Mouse (Mus musculus) right cerebral cortex, adult 18-20 months (tissue): Measurements from ENCODE around the gene Slc25a42.

Source experiments
- DNase-seq: peaks from one replicate; pipeline ENCODE4 v3.0.0; 2022; ENCODE audit warnings: mixed read lengths

The Slc25a42 gene

DNA sequence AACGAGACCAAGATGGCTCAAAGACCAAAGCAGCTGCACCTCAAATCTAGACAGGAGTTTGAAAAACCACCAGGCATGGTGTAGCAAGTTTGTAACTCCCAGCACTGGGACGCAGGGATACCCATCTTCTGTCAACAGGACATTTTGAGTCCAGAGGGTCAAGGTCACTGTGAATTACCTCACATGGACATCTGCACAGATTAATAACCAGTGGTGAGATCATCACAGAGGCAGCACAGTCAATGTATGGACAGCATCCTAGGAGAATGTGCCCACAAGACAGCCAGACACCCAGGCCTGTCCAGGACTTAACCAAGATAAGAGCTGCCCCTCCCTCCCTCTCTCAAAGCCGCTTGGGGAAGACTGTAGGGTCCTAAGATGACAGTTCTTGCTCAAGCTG, 42.0 kb downstream of the Slc25a42 start:
- no peak for DNase-seq

DNA sequence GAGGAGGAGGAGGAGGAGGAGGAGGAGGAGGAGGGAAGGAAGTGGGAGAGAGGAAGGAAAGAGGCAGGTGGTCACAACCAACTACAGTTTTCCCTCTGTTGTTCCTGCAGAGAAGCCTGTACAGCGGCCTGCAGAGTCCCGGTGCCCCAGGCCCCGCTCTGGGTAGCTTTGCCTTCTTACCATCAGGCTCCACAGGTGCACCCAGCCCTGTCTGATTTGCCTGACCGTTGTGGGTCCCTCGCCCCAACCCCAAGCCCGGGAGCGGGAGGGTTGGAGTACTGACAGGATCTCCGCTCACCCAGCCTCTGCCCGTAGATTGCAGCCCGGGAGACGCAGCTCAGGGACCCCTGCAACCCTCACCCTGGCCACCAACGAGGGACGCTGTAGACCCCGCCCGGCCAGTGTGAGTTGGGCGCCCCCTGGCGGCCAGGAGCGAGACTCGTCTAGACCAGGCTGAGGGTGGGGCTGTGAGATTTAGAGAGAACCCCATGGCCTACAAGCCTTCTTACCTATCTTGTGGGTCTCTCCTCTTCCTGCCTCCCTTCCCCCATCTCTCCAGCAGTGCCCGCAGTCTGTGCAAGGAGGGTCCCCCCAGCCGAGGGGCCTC, 45.5 kb downstream of the Slc25a42 start:
- DNase-seq = peak; percentile 29

- no peak for DNase-seq
These were observed 48.8 kb downstream of the Slc25a42 start for GRCm38 (mm10) chr8:70163316-70163715.

- no peak for DNase-seq
These were observed 52.1 kb downstream of the Slc25a42 start for GRCm38 (mm10) chr8:70160015-70160414.

DNA sequence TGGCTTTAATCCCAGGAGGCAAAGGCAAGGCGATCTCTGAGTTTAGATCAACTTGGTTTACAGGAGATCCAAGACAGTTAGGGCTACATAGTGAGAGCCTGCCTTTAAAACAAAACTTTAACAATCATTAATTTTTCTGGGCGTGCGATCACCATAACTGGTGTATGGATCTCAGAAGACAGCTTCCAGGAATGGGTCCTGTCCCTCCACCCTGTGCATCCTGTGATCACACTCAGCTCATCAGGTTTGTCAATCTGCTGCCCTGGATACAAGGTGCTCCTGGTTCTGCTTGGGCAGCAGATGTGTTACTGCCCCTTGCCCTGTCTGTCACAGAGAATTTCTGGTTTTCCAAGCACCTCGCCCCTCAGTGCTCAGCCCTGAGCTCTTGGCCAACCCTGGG, 52.9 kb downstream of the Slc25a42 start:
- no peak for DNase-seq

DNA sequence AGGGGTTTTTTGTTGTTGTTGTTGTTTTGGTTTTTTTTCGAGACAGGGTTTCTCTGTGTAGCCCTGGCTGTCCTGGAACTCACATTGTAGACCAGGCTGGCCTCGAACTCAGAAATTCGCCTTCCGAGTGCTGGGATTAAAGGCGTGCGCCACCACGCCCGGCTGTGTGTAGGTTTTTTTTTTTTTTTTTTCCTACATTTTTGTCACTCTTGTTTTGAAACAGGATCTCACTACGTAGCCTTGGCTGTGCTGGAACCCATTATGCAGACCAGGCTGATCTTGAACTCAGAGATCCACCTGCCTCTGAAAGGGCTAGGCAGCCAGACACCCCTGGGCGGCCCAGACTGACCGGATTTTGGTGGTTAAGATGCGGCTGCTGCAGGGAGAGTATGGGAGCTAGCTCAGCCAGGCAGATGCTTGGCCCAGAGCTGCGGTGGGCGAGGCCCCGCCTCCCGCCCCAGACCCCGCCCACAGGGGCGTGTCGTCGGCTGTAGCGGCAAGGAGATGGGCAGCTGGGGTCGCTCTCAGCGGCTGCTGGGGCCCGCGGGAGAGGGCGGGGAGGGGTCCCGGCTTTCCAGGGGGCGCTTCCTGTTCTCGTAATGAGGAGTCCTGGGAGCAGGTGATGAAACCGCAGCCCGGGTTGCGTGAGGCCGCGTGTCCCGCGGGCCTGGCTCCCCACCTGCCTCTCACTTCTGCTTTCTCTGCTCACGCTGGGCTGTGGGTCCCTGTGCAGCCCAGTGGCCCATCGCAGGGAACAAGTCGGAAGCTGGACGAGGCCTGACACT, 53.8 kb downstream of the Slc25a42 start:
- DNase-seq = peak; percentile 68

DNA sequence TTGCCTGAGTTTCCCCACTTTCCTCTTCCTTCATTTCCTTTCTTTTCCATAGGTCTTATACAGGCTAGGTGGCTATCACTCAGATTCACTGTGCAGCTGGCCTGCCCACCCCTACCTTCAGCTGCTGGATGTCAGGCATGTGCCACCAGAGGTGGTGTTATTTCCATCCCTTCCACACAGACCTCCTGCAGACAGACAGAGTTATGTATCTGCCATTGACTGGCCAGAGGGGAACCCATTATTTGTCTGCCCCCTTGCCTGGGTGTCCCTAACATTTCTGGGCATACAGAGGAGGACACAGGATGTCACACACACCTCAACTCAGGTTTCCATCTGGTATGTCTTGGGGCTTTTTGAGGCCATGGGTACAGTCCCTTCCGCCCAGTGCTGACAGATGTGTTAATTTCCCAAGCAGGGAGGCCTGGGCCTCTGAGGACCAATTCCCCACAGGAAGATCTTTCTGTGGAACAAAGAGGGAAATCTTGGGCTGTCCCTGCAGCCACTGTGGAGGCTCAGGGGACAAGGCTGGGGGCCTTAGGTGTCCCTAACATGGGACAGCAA, 54.8 kb downstream of the Slc25a42 start:
- no peak for DNase-seq

DNA sequence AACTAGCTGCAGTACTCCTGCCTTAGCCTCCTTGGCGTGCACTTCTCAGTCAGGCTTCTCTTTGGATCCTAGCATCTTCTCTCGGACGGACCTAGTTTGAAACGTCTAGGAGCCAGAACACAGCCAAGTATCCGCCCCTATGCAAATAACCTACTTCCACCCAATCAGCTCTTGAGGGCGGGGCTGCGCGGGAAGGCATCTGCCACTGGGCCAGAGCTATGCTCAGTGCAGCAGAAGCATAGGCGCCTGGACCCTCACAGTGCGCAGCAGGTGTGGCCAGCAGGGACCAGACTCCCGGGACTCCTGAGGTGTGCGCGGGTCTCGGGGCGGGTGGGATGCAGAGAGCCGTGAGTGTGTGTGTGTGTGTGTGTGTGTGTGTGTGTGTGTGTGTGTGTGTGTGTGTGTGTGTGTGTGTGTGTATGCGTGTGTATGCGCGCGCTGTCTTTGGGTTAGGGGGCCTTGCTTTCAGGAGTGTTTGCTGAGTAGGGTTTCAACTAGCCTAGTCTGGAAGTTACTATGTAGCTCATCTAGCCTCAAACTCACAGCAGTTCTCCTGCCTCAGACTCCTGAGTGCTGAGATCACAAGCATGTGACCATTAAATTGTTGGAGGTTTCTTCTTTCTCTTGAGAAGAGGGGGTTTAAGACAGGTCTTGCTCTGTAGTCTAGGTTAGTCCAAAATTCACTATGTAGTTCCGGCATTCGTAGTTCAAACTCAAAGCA, 59.4 kb downstream of the Slc25a42 start:
- DNase-seq = peak; percentile 55

GRCm38 (mm10) chr8:70150158-70150557, 61.9 kb downstream of the Slc25a42 start:
- no peak for DNase-seq

GRCm38 (mm10) chr8:70147678-70148607, 64.2 kb downstream of the Slc25a42 start:
- DNase-seq = no peak

DNA sequence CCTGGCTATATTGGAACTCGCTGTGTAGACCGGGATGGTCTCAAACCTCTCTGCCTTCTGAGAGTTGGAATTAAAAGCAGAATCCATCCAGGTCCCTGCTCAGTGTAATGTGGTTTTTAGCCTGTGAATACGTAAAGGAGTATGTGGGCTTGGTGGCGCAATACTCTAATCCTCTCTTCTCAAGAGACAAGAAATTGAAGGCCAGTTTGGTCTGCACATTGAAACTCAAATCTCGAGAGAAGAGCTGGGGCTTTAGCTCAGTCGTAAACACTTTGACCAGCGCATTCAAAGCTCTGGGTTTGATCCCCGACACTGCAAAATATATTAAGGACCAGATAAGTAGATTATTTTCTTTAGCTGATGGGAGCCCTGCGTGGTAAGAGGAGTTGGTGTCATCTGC, 72.1 kb downstream of the Slc25a42 start:
- no peak for DNase-seq

- peak; percentile 99 for DNase-seq
These were observed 72.9 kb downstream of the Slc25a42 start, which contains the start of the genes Rfxank, Borcs8 and Mef2b for GRCm38 (mm10) chr8:70139026-70139857. Rfxank (minus strand) TSS chr8:70139154. Borcs8 (plus strand) TSS chr8:70139499. Mef2b (plus strand) TSS chr8:70139711.

DNA sequence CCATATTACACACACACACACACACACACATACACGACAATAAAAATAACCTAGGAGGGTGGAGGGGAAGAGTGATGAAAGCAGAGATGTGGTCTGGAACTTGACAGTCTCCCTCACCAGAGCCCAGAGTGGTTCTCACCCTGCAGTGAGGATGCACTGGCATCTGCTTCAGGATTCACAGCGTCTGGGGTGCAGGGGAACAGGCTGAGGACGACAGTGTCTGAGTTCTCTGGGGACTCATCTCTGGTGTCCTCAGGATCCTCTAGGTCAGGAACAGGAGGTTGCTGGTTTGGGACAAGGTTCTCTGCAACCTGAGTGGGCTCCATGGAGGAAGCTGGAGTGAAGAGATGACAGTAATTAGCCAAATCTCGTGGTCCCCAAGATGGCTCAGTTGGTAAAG, 74.2 kb downstream of the Slc25a42 start:
- DNase-seq = no peak

GRCm38 (mm10) chr8:70136591-70136990, 75.5 kb downstream of the Slc25a42 start:
- DNase-seq = no peak

DNA sequence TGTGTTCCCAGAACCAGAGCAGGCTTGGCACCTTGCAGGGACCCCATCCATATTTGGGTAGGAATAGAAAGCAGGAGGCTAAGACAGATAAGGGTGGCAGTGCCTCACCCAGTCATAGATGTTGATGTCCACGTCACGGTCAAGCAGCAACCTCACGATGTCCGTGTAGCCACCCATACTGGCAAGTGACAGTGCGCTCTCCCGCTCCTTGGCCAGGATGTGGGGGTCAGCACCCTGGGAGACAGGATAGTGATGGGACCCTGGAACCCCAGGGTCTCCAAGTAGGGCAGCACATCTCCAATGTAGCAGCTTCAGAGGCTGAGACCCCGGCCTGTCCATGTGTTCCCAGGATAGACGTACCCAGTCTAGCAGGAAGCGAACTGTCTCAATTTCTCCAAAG, 77.2 kb downstream of the Slc25a42 start:
- DNase-seq = no peak
